Comparison of ENCODE assay signal across 15 mouse cellular contexts in genomic region chr5:98255176-98255575, GRCm38 (mm10). TPM values are rescaled to one million over a fixed set of nuclear protein-coding genes. Genes with fewer than 3 reads are reported as not detected.
DNase-seq lines count a peak whose midpoint lies in the region; ATAC-seq and TF ChIP-seq lines count a peak whose summit lies in the region.
"Had no signal": no experiment of that assay in that cellular context is flagged by ENCODE, and none has a peak within 500 bp of the region (broad histone marks: within the 10 kb centered on the region; RNA-seq: fewer than 3 reads in every experiment).

No protein-coding gene starts in this region.

- no peaks in the 10 kb centered on the region for H3K9me3 ChIP-seq in heart, embryonic 14.5 days (ENCODE audit: control insufficient read depth, low read length)
- no peaks in the 10 kb centered on the region for H3K9me3 ChIP-seq in hindbrain, embryonic 15.5 days
- H3K9me3 ChIP-seq: embryonic facial prominence, embryonic 15.5 days; lung, embryonic 15.5 days had no signal

- peaks cover 0 to 2% of the 10 kb centered on the region in 2 experiments; a peak in 2 of 4 replicates for H3K4me1 ChIP-seq in heart, embryonic 14.5 days (ENCODE audit: control insufficient read depth in 2 of 2, insufficient read depth in 2 of 2, low read length in 2 of 2)
- no peaks in the 10 kb centered on the region for H3K4me1 ChIP-seq in cortical plate, adult 2 months (ENCODE audit: control insufficient read depth, insufficient read depth, low read length)
- peaks cover 16% of the 10 kb centered on the region for H3K4me1 ChIP-seq in hindbrain, embryonic 15.5 days (replicated peaks)

- H3K79me2 ChIP-seq in myocyte (ENCODE audit: control insufficient read depth, insufficient read depth), result no peaks in the 10 kb centered on the region

- peak overlapping the region; percentile 99 for H3K4me2 ChIP-seq in heart, embryonic 14.5 days (ENCODE audit: low read length)
- peak overlapping the region; percentile 14 for H3K4me2 ChIP-seq in hindbrain, embryonic 15.5 days
- no peak overlapping the region for H3K4me2 ChIP-seq in myocyte (ENCODE audit: low read depth)

- ATAC-seq in heart, embryonic 14.5 days (ENCODE audit: insufficient number of reproducible peaks, insufficient read depth, low FRiP score, low read depth), result no peak
- ATAC-seq in hindbrain, embryonic 15.5 days (ENCODE audit: low FRiP score, low read depth), result no peak
- no peak for ATAC-seq in inflammation-experienced regulatory T-cells, adult 6 months
- ATAC-seq: CD4-positive, CD25-positive, alpha-beta regulatory T cell, adult 4 months had no signal

- WGBS in heart, embryonic 14.5 days, result 5% methylated on average over 12 of the region's 12 CpGs
- WGBS in hindbrain, embryonic 15.5 days, result 2% methylated on average over 12 of the region's 12 CpGs

- no peak overlapping the region for H3K9ac ChIP-seq in heart, embryonic 14.5 days (ENCODE audit: low read length)
- no peak overlapping the region for H3K9ac ChIP-seq in hindbrain, embryonic 15.5 days
- H3K9ac ChIP-seq: lung, embryonic 15.5 days had no signal

- DNase-seq in heart, postnatal 14 days, result no peak
- DNase-seq in spleen, postnatal 10 days (ENCODE audit: low spot score in 2 of 2), result no peak
- no peak for DNase-seq in gastrocnemius, postnatal 25 days
- DNase-seq: adrenal gland, postnatal 25 days; thymus, postnatal 14 days had no signal

- H3K36me3 ChIP-seq in heart, embryonic 14.5 days (ENCODE audit: control insufficient read depth, insufficient read depth, low read length), result no peaks in the 10 kb centered on the region
- no peaks in the 10 kb centered on the region for H3K36me3 ChIP-seq in hindbrain, embryonic 15.5 days
- no peaks in the 10 kb centered on the region for H3K36me3 ChIP-seq in myocyte (ENCODE audit: control insufficient read depth, insufficient read depth)
- H3K36me3 ChIP-seq: embryonic facial prominence, embryonic 15.5 days; lung, embryonic 15.5 days had no signal

- H3K4me3 ChIP-seq in heart, embryonic 14.5 days (ENCODE audit: control insufficient read depth in 1 of 2, insufficient read depth in 1 of 2, low read depth in 1 of 2, low read length in 2 of 2), result peak overlapping the region in 1 of 2 experiments; percentile 64; a peak in 2 of 4 replicates
- H3K4me3 ChIP-seq in cortical plate, adult 2 months (ENCODE audit: insufficient read depth, low read length), result peak overlapping the region; percentile 57; the same call in 1 of the 2 replicates
- H3K4me3 ChIP-seq in hindbrain, embryonic 15.5 days, result peak overlapping the region; percentile 15; the same call in 1 of the 2 replicates
- H3K4me3 ChIP-seq in myocyte, result peak overlapping the region; percentile 26

- no peak overlapping the region for H3K27ac ChIP-seq in heart, embryonic 14.5 days (replicated peaks in 1 of 2; ENCODE audit: control insufficient read depth in 1 of 2, insufficient read depth in 1 of 2, low read depth in 2 of 2, low read length in 2 of 2)
- no peak overlapping the region for H3K27ac ChIP-seq in cortical plate, adult 2 months (ENCODE audit: insufficient read depth, low read length)
- H3K27ac ChIP-seq in hindbrain, embryonic 15.5 days (replicated peaks), result no peak overlapping the region
- H3K27ac ChIP-seq: embryonic facial prominence, embryonic 15.5 days; lung, embryonic 15.5 days had no signal

- no peak for TF ChIP-seq POLR2A in cortical plate, adult 2 months (IDR thresholded peaks at IDR 0.05; ENCODE audit: extremely low read depth, insufficient read depth, low read length)
- TF ChIP-seq POLR2A in myocyte (IDR thresholded peaks at IDR 0.05; ENCODE audit: insufficient read length, low read depth), result no peak

- H3K27me3 ChIP-seq in heart, embryonic 14.5 days (ENCODE audit: control insufficient read depth, insufficient read depth, low read length), result peaks cover 45% of the 10 kb centered on the region
- H3K27me3 ChIP-seq in hindbrain, embryonic 15.5 days, result peaks cover 45% of the 10 kb centered on the region
- no peaks in the 10 kb centered on the region for H3K27me3 ChIP-seq in myocyte (ENCODE audit: control insufficient read depth, insufficient read depth, insufficient read length)

- no peak for TF ChIP-seq CTCF in cortical plate, adult 2 months (IDR thresholded peaks at IDR 0.05; ENCODE audit: extremely low read depth, insufficient read depth, low read length)

- intact Hi-C loops in heart, postnatal 14 days (cut with DNase I), result no loop called here

- no peak overlapping the region for H3ac ChIP-seq in myocyte (ENCODE audit: control insufficient read depth, insufficient read length)

TF ChIP-seq in myocyte, 11 proteins besides CTCF, POLR2A, EP300 and RAD21:
- TF ChIP-seq SRF (IDR thresholded peaks at IDR 0.05; ENCODE audit: control insufficient read depth, insufficient read length, low read depth) (no peak), TCF12 (IDR thresholded peaks at IDR 0.05; ENCODE audit: insufficient read depth, poor library complexity, severe bottlenecking) (no peak), CEBPB (IDR thresholded peaks at IDR 0.05; ENCODE audit: insufficient read depth, poor library complexity, severe bottlenecking) (no peak), REST (IDR thresholded peaks at IDR 0.05; ENCODE audit: insufficient read depth, insufficient read length) (no peak), USF1 (IDR thresholded peaks at IDR 0.05; ENCODE audit: low read depth) (no peak), MYOD1 (IDR thresholded peaks at IDR 0.05; ENCODE audit: control insufficient read depth in 1 of 3, insufficient read length in 2 of 3, low read depth in 2 of 3) (no peak), E2F4 (IDR thresholded peaks at IDR 0.05; ENCODE audit: insufficient read depth) (no peak), MYOG (IDR thresholded peaks at IDR 0.05; ENCODE audit: control insufficient read depth in 1 of 3, insufficient read depth in 1 of 3, insufficient read length in 2 of 3, low read depth in 2 of 3) (no peak), TCF3 (IDR thresholded peaks at IDR 0.05; ENCODE audit: insufficient read length, low read depth) (no peak), POLR2AphosphoS2 (IDR thresholded peaks at IDR 0.05; ENCODE audit: insufficient read length, low read depth) (no peak), MAX (IDR thresholded peaks at IDR 0.05; ENCODE audit: low read depth) (no peak)

RNA-seq across cellular contexts. Expression of gene Fgf5, which starts 1.2 kb away (rescaled TPM):
- polyA plus RNA-seq in heart, embryonic 14.5 days (2014; fragmentation: Nextera tagmentation; extraction: Ambion mirVana), result 0.41 and 0.69 TPM in 2 replicates
- not detected for total RNA-seq in heart, postnatal 14 days (2021)
- 2.1 and 2.9 TPM in 2 replicates for polyA plus RNA-seq in cortical plate, adult 2 months (2012; rRNA removed)
- 1.1 TPM in 2 replicates for polyA plus RNA-seq in hindbrain, embryonic 15.5 days (2015; fragmentation: Nextera tagmentation; extraction: Ambion mirVana)
- polyA plus RNA-seq in myocyte (2012; fragmentation: generic; extraction: Trizol), result 0.40 TPM
- under 1 TPM; 0.29 to 0.36 TPM for total RNA-seq in gastrocnemius, postnatal 25 days (2021)
- not detected for polyA plus RNA-seq in inflammation-experienced regulatory T-cells, adult 6 months (2017; shearing (Covaris generic))
- total RNA-seq: adrenal gland, postnatal 25 days; heart, postnatal 36 days; monocyte, adult 5-6 weeks had no signal
- polyA plus RNA-seq: CD4-positive, CD25-positive, alpha-beta regulatory T cell, adult 4 months had no signal
